Mouse (Mus musculus): ENCODE data around the gene Tube1.

- TF ChIP-seq POLR2A (IDR thresholded peaks at IDR 0.05; ENCODE audit: control insufficient read depth, extremely low read depth, insufficient read depth, low read length, poor library complexity) (no peak), CTCF (IDR thresholded peaks at IDR 0.05; ENCODE audit: borderline replicate concordance, control insufficient read depth, extremely low read depth, insufficient read depth, low read length, poor library complexity) (no peak)
Measured at GRCm38 (mm10) chr10:39172540-39172931, 38.8 kb downstream of the Tube1 start.

All from thymus, adult 2 months (tissue).